Mouse (Mus musculus) limb, embryonic 14.5 days (tissue): ENCODE results near the gene Chml. TPM values are rescaled to one million over a fixed set of nuclear protein-coding genes. Genes with fewer than 3 reads are reported as not detected.
A peak's percentile ranks its signal among the peaks of the same experiment; 100 is the strongest.

Source experiments
- ATAC-seq: fragments of 200-750 bp; cut with Nextera tagmentation; 2 replicates; pipeline ENCODE4 v1.8.0; 2017; ENCODE audit warnings: low read depth, moderate number of reproducible peaks, moderate TSS enrichment; ENCODE audit not compliant: low FRiP score
- DNase-seq: peaks from one replicate; pipeline ENCODE4 v3.0.0-alpha.2; 2015; ENCODE audit warnings: low spot score
- H3K27ac ChIP-seq: fragments of 300-500 bp; sonication (generic); replicated peaks from 2 replicates; pipeline ENCODE4 v1.5.1; 2014; ENCODE audit warnings: low read depth, mild to moderate bottlenecking, low read length, moderate library complexity, mixed read lengths
- H3K27me3 ChIP-seq: fragments of 300-500 bp; sonication (generic); 2 replicates; pipeline ENCODE4 v1.6.1; 2014; ENCODE audit warnings: low read length, mixed read lengths; ENCODE audit not compliant: control insufficient read depth, insufficient read depth
- H3K36me3 ChIP-seq: fragments of 300-500 bp; sonication (generic); 2 replicates; pipeline ENCODE4 v1.6.1; 2014; ENCODE audit warnings: mild to moderate bottlenecking, low read length, moderate library complexity, mixed read lengths; ENCODE audit not compliant: control insufficient read depth, insufficient read depth
- H3K4me1 ChIP-seq: fragments of 300-500 bp; sonication (generic); 2 replicates; pipeline ENCODE4 v1.6.1; 2014; ENCODE audit warnings: antibody characterized with exemption, low read length, mixed read lengths; ENCODE audit not compliant: control insufficient read depth, insufficient read depth
- H3K4me2 ChIP-seq: fragments of 300-500 bp; sonication (generic); replicated peaks from 2 replicates; pipeline ENCODE4 v1.6.1; 2014; ENCODE audit warnings: low read depth, mild to moderate bottlenecking, low read length, moderate library complexity; ENCODE audit not compliant: severe bottlenecking
- H3K4me3 ChIP-seq: fragments of 300-500 bp; sonication (generic); replicated peaks from 2 replicates; pipeline ENCODE4 v1.5.1; 2014; ENCODE audit warnings: low read length
- H3K9ac ChIP-seq: fragments of 300-500 bp; sonication (generic); 2 replicates; pipeline ENCODE4 v1.6.1; 2014; ENCODE audit warnings: mild to moderate bottlenecking, low read depth, low read length, moderate library complexity; ENCODE audit not compliant: severe bottlenecking
- H3K9me3 ChIP-seq: fragments of 300-500 bp; sonication (generic); 2 replicates; pipeline ENCODE4 v1.6.1; 2016; ENCODE audit warnings: low read length; ENCODE audit not compliant: control insufficient read depth
- POLR2A ChIP-seq: fragments of 200-500 bp; IDR thresholded peaks from 2 replicates; pipeline ENCODE4 v1.8.0; 2012; ENCODE audit warnings: inconsistent platforms, mild to moderate bottlenecking, moderate library complexity, borderline replicate concordance; ENCODE audit not compliant: insufficient read depth, insufficient read length; ENCODE audit errors: extremely low read depth
- WGBS: fragments of 180-500 bp; shearing (Covaris S2); extraction: QIAGEN DNeasy Blood & Tissue Kit; methylation state at CpG from one replicate; pipeline ENCODE4 v1.1.7; 2014; 5-methylcytosine and 5-hydroxymethylcytosine counted together
- polyA plus RNA-seq, 2 experiments: library from polyadenylated mRNA; depleted of rRNA in 1 of 2; stranded (reverse) in 1 of 2; unstranded in 1 of 2; fragments of >200 nt; fragmentation: Nextera tagmentation in 1 of 2; extraction: Ambion mirVana in 1 of 2; gene quantifications; 2 replicates each; pipeline versions ENCODE4 v1.2.1 to v1.2.3; 2012 to 2014

Gene Chml
- polyA plus RNA-seq, 2 experiments: 1.5 to 2.2 TPM

DNA sequence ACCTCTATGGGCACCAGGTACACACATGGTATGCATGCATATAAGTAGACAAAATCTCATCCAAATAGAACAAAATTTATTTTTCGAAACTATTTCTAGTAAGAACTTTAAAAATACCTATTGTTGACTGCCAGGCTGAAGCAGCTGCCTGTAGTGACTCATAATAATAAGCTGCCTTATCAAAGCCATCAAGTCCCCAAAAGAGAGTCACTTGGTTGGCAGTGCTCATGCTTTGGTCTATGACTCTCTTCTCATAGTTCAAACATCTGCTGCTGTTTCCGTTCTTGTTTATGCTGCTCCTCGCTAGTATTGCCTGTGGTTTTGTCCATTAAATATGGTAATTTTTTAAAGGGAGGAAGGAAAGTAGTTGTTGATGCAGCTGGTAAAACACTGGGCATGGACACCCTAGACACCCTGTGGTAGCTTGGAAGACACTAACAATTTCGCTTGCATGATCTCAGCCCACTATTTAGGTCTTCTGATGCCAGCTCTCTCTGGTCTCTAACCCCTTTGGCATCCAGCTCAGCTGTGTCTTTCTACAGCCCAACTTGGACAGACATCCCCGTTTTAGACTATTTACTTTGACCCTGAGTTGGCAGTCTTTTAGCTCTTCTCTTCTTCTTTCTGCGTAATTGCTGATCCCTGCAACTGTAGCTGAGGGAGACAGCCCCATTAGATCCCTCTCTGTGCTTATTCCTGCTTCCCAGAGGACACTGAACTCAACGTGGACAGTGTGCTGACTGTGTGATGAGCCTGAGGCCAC, 19.0 kb downstream of the Chml start:
- Histone ChIP-seq H3K27ac (no peak overlapping the region), H3K27me3 (no peaks in the 10 kb centered on the region), H3K9ac (no peak overlapping the region), H3K36me3 (no peaks in the 10 kb centered on the region), H3K4me3 (no peak overlapping the region), H3K9me3 (no peaks in the 10 kb centered on the region), H3K4me1 (no peaks in the 10 kb centered on the region), H3K4me2 (no peak overlapping the region)
- DNase-seq (no peak), ATAC-seq (no peak)
- WGBS: 80% methylated on average over 7 of the region's 7 CpGs
- TF ChIP-seq POLR2A: no peak

DNA sequence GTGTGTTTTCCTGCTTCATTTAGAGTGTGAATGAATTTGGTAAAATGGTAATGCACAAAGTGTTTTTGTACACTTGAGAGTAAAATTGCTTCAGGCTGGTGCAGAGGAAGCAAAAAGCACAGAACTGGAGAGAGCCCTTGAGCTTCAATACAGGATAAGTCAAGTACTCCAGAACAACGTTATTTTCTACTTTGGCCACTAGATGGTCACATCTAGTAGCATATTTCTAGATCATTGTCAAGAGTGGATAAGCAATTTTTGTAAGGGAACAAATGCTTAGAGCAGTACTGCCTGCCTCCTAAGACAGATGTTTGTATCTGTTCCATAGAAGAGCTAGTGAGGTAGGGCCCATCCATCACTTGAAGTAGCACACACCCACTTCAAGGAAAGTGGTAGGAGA, 21.1 kb downstream of the Chml start:
- no peak for TF ChIP-seq POLR2A
- 32% methylated on average over 1 of the region's 1 CpGs for WGBS
- no peak for ATAC-seq
- Histone ChIP-seq H3K36me3 (no peaks in the 10 kb centered on the region), H3K4me1 (no peaks in the 10 kb centered on the region), H3K9me3 (no peaks in the 10 kb centered on the region), H3K27me3 (no peaks in the 10 kb centered on the region), H3K9ac (no peak overlapping the region), H3K27ac (no peak overlapping the region), H3K4me3 (no peak overlapping the region), H3K4me2 (no peak overlapping the region)
- no peak for DNase-seq

DNA sequence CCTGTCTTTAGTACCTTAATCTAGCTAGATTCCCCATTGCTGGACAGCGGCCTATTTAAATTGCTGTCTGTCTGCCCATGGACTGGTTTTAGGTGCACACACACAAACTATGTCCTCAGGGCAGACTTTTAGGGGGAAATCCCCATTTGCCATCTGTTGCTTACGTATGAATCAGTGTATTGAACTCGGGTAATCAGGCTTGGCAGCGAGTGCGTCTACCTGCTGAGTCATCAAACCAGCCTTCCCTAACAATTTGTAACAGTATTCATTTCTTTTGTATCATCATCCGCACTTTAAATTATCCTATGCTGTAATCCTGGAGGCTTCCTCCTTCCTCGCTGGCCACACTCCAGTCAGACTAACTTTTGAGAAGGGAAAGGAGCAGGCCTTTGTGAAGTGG, 22.7 kb downstream of the Chml start:
- no peaks in the 10 kb centered on the region for H3K27me3 ChIP-seq
- DNase-seq (no peak), ATAC-seq (no peak)
- no peak overlapping the region for H3K4me2 ChIP-seq
- H3K9me3 ChIP-seq: no peaks in the 10 kb centered on the region
- no peaks in the 10 kb centered on the region for H3K36me3 ChIP-seq
- H3K27ac ChIP-seq: no peak overlapping the region
- H3K4me3 ChIP-seq: no peak overlapping the region
- no peak for TF ChIP-seq POLR2A
- 80% methylated on average over 7 of the region's 7 CpGs for WGBS
- no peaks in the 10 kb centered on the region for H3K4me1 ChIP-seq
- H3K9ac ChIP-seq: no peak overlapping the region

DNA sequence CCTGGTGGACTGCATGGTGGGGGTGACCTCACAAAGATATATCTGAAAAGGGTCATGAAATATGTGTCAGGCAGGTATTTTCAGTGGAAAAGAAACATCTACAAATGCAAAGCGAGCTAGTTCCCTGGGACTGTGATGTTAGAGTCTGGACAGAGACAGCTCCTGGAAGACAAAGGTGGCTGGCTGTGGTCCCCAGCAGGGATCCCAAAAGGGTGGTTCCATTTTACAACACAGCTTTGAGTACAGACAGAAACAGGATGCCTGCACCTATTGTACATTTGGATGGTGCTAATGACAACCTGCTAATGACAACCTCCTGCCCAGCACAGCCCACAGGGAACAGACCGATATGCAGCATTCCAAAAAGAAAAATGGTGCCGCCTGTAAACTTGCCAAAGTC, 23.2 kb downstream of the Chml start:
- Histone ChIP-seq H3K27ac (no peak overlapping the region), H3K9me3 (no peaks in the 10 kb centered on the region), H3K4me1 (no peaks in the 10 kb centered on the region), H3K9ac (no peak overlapping the region), H3K4me2 (no peak overlapping the region), H3K27me3 (no peaks in the 10 kb centered on the region), H3K4me3 (no peak overlapping the region), H3K36me3 (no peaks in the 10 kb centered on the region)
- TF ChIP-seq POLR2A: no peak
- ATAC-seq (no peak), DNase-seq (no peak)
- WGBS: 84% methylated on average over 3 of the region's 3 CpGs

DNA sequence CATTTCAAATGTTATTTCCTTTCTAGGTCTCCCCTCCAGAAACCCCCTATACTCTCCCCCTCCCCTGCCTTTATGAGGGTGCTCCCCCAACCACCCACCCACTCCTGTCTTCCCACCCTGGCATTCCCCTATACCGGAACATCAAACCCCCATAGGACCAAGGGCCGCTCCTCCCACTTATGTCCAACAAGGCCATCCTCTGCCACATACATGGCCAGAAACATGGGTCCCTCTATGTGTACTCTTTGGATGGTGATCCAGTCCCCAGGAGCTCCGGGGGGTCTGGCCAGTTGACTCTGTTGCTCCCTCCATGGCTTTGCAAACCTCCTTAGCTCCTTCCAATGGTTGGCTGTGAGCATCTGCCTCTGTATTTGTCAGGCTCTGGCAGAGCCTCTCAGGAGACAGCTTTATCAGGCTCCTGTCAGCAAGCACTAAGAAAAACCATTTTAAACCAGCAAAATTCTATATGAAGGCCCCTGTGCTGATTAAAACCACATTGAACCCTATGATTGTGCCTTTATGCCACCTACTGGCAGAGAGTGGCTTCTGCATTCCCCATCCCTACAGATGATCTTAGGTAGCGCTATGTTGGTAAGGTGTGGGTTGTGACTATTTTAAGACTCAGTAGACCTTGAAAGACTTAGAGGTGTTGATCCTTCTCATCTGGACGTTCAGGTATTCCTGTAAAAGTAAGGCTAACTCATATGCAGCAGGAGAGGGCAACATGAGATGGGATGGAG, 23.9 kb downstream of the Chml start:
- Histone ChIP-seq H3K9me3 (no peaks in the 10 kb centered on the region), H3K36me3 (no peaks in the 10 kb centered on the region), H3K27ac (no peak overlapping the region), H3K4me1 (no peaks in the 10 kb centered on the region), H3K4me2 (no peak overlapping the region), H3K27me3 (no peaks in the 10 kb centered on the region), H3K4me3 (no peak overlapping the region), H3K9ac (no peak overlapping the region)
- 74% methylated on average over 5 of the region's 5 CpGs for WGBS
- peak; percentile 47 for DNase-seq
- ATAC-seq: no peak
- TF ChIP-seq POLR2A: no peak
